Mouse (Mus musculus) megakaryocyte, adult 5-6 weeks (primary cell): ENCODE measurements around the gene Cyp27b1. TPM values are rescaled to one million over a fixed set of nuclear protein-coding genes. Genes with fewer than 3 reads are reported as not detected.

Experiments
- ATAC-seq: 2 replicates; pipeline ENCODE4 v1.8.0; 2016; ENCODE audit warnings: mild to moderate bottlenecking, inconsistent platforms; ENCODE audit not compliant: poor library complexity, severe bottlenecking
- total RNA-seq, 2 experiments: library from RNA; stranded (forward) in 1 of 2; stranded (reverse) in 1 of 2; fragments of 153-499, 151-499 nt in 1 of 2; fragments of 221-1000, 200-1000 nt in 1 of 2; gene quantifications; 2 replicates each; pipeline versions ENCODE4 v1.2.3 to v1.2.4; 2015 to 2017

Cyp27b1 gene
- total RNA-seq, 2 experiments from 2014 or later: not detected

- no peak for ATAC-seq
Measured at GRCm38 (mm10) chr10:127085052-127085451, 37.0 kb downstream of the Cyp27b1 start.

DNA sequence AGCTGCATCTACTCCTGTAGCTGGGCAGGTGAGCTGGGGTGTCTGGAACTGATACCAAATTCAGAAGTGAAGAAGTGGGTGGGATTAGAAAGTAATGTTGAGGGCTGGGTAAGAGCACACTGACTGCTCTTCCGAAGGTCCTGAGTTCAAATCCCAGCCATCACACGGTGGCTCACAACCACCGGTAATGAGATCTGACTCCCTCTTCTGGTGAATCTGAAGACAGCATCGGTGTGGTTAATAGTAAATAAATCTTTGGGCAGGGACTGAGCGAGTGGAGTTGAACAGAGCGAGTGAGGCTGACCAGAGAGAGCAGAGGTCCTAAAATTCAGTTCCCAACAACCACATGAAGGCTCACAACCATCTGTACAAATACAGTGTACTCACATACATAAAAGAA, 37.6 kb downstream of the Cyp27b1 start:
- ATAC-seq: no peak

DNA sequence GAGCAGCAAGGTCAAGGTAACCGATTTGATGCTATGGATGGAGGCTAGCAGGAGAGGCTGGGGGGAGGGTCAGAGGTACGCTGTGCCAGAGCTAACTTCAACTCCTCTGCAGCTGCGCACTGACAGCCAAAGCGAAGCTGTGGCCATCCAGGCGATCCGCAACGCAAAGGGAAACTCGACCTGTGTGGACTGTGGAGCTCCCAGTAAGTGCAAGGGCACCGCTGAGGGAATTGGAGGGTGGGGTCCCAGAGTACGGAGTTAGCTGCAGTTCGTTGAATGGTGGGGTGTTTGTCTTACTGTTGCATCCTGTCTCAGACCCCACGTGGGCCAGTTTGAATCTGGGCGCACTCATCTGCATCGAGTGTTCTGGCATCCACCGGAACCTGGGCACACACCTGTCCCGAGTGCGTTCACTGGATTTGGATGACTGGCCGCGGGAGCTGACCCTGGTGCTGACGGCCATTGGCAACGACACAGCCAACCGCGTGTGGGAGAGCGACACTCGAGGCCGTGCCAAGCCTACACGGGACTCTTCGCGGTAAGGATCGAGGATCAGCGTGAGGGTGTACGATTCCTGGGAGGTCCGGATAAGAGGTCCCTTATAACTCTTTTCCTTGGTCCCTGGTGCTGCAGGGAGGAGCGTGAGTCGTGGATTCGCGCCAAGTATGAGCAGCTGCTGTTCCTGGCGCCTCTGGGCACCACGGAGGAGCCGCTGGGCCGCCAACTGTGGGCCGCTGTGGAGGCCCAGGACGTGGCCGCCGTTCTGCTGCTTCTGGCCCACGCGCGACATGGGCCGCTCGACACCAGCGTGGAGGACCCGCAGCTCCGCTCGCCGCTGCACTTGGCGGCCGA, 42.7 kb downstream of the Cyp27b1 start:
- ATAC-seq: no peak

DNA sequence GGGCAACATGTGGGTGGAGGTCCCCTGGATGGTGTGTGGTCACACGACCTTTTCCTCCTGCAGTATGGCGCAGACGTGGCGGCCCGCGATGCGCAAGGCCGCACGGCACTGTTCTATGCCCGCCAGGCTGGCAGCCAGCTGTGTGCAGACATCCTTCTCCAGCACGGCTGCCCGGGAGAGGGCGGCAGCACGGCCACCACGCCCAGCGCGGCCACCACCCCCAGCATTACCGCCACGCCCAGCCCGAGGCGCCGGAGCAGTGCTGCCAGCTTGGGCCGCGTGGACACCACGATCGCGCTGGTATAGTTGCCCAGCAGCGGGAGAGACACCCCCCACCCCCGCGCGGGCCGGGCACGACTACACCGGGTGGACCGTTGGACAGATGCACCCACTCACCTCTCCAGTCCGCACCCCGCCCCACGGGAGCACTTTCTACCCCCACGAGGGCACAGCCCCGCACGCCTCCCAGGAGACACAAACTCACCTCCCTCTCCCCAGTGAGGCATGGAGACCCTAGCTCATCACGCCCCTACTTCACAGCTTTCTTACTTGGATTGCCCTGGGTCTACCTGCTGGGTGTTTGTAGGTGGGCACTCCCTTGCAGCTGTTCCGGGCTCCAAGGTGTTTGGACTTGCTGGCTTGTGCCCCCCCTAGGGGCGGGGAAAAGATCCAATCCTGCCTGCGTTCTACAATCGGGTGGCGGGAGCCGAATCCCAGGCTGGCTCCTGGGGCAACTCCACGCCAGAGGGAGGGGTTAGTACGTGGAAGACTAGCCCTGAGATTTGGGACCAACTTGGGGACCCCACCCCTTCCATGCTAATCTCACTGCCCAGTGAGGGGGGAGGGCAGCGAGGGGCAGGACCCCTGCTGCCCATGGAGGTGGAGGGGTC, 43.7 kb downstream of the Cyp27b1 start:
- ATAC-seq: no peak

- no peak for ATAC-seq
Measured at GRCm38 (mm10) chr10:127092742-127093141, 44.7 kb downstream of the Cyp27b1 start.

DNA sequence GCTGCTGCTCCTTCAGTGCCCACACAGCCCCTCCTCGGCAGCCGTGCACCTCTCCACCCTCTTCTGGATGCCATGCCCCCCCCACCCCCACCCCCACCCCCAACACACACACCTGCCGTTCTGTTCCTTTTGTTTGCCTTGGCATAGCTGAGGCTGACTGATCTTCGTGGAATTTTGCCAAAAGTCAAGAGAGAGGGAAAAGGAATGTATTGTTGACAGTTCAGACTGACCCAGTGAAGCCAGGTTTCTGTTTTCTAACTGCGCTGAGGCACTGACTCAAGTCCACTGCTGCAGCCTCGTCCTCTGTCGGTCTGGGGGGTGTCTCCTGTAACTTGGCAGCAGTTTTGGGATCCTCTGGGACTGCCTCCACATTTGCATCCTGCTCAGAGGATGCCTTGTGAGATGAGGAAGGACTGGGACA, 46.3 kb downstream of the Cyp27b1 start:
- no peak for ATAC-seq

DNA sequence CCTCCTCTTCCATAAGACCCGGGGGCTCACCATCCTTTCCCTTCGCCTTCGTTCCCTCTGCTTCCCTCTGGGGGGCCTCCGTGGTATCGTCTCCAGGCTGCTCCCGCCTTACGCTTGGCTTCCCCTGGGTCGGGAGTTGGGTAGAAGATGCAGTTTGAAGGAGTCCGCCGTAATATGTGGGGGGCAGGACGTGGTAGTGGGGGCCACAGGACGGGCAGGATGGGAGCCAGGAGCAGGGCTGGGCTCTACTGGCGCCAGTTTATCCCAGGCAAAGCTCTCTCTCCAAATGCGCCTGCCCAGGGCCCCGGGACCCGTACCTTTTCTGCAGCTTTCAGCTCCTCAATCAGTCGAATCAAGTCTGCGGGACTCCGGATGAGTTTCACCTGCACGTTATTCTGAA, 50.5 kb downstream of the Cyp27b1 start:
- no peak for ATAC-seq

GRCm38 (mm10) chr10:127099191-127099590, 51.1 kb downstream of the Cyp27b1 start:
- ATAC-seq: no peak

DNA sequence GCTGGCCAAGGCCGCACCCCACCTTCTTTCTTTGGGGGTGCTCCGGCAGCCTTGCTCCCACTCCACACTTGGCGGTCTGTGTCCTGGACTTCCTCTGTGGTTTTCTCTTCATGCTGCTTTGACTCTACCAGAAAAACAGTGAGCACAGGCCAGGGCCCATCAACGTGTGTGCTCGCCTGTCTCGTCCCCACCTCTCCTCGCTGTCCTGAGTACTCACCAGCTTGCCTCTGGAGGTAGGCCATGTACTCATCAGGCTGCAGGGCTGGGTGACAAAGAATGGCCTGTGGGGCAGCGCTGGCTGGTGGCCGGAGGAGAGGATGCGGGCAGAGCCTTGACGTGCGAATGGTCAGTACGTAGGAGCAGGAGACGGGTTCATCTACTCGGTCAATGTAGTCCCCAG, 51.8 kb downstream of the Cyp27b1 start:
- ATAC-seq: peak; percentile 14; the same call in 1 of the 2 replicates

DNA sequence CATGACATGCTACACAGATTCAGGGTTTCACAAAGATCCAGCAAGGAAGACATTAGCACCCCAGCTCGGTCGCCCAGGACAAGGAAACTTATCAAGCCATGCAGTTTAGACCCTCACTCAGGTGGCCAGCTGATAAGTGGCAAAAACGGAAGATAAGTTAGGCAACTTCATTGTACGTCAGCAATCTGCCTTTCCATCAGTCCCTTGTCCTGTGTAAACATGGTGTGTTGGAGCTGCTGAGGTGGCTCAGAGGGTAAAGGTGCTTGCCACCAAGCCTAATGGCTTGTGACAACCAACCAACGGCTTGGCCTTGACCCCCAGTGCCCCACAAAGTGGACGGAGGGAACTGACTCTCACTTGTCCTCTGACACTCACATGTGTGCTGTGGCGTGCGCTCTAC, 52.4 kb downstream of the Cyp27b1 start:
- peak; percentile 30 for ATAC-seq

DNA sequence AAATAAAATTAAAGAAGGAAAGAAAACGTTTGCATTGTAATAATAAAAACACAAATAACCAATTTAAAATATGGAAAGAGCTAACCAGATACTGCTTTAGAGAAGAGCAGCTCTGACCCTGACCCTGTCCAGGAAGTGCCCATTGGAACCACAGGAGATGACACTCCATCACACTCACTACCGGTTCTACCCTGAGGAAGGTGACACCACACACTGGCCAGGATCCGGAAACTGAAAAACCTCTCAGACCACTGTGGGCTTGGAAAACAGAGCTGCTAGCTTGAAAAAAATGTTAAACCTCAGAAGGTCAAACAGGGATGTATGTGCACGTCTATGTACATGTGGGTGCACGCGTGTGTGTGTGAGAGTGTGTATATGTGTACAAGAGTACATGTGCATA, 53.1 kb downstream of the Cyp27b1 start:
- peak; percentile 58 for ATAC-seq

Other genes starting within 250 kb of the Cyp27b1 start
- gene Atp23, start 146.9 kb upstream of the Cyp27b1 start, total RNA-seq (2015): 7.0 and 8.6 TPM in 2 replicates
- 3.5 and 5.1 TPM in 2 replicates for gene Atp23, start 146.9 kb upstream of the Cyp27b1 start, total RNA-seq (2017)
- 73.2 and 75.2 TPM in 2 replicates for gene Ctdsp2, start 69.5 kb upstream of the Cyp27b1 start, total RNA-seq (2015)
- 38.0 and 41.9 TPM in 2 replicates for gene Ctdsp2, start 69.5 kb upstream of the Cyp27b1 start, total RNA-seq (2017)
- 0.07 TPM in 1 of 2 replicates, not detected in the other for gene Avil, start 47.5 kb upstream of the Cyp27b1 start, total RNA-seq (2015)
- 0.04 and 0.16 TPM in 2 replicates for gene Avil, start 47.5 kb upstream of the Cyp27b1 start, total RNA-seq (2017)
- gene Tsfm, start 17.4 kb upstream of the Cyp27b1 start, total RNA-seq (2015): 17.4 and 25.7 TPM in 2 replicates
- gene Tsfm, start 17.4 kb upstream of the Cyp27b1 start, total RNA-seq (2017): 17.1 and 21.0 TPM in 2 replicates
- gene Mettl1, start 6.8 kb upstream of the Cyp27b1 start, total RNA-seq (2015): 4.2 and 5.4 TPM in 2 replicates
- 3.5 and 8.9 TPM in 2 replicates for gene Mettl1, start 6.8 kb upstream of the Cyp27b1 start, total RNA-seq (2017)
- gene Eef1akmt3, start 6.7 kb upstream of the Cyp27b1 start, total RNA-seq (2015): not detected in 2 replicates
- 0.08 TPM in 1 of 2 replicates, not detected in the other for gene Eef1akmt3, start 6.7 kb upstream of the Cyp27b1 start, total RNA-seq (2017)
- gene March9, start 11.9 kb downstream of the Cyp27b1 start, total RNA-seq (2015): 0.04 TPM in 1 of 2 replicates, not detected in the other
- 0.22 and 0.37 TPM in 2 replicates for gene March9, start 11.9 kb downstream of the Cyp27b1 start, total RNA-seq (2017)
- 276 and 285 TPM in 2 replicates for gene Cdk4, start 15.3 kb downstream of the Cyp27b1 start, total RNA-seq (2015)
- gene Cdk4, start 15.3 kb downstream of the Cyp27b1 start, total RNA-seq (2017): 174 and 258 TPM in 2 replicates
- 70.0 and 82.5 TPM in 2 replicates for gene Tspan31, start 22.0 kb downstream of the Cyp27b1 start, total RNA-seq (2015)
- 61.6 and 62.5 TPM in 2 replicates for gene Tspan31, start 22.0 kb downstream of the Cyp27b1 start, total RNA-seq (2017)
- 4.1 and 8.3 TPM in 2 replicates for gene Agap2, start 27.0 kb downstream of the Cyp27b1 start, total RNA-seq (2015)
- gene Agap2, start 27.0 kb downstream of the Cyp27b1 start, total RNA-seq (2017): 32.5 and 35.4 TPM in 2 replicates
- gene Os9, start 72.9 kb downstream of the Cyp27b1 start, total RNA-seq (2015): 39.9 and 42.3 TPM in 2 replicates
- gene Os9, start 72.9 kb downstream of the Cyp27b1 start, total RNA-seq (2017): 170 and 195 TPM in 2 replicates
- gene B4galnt1, start 117.0 kb downstream of the Cyp27b1 start, total RNA-seq (2015): 113 TPM in 2 replicates
- gene B4galnt1, start 117.0 kb downstream of the Cyp27b1 start, total RNA-seq (2017): 67.7 and 75.5 TPM in 2 replicates
- gene Slc26a10, start 132.4 kb downstream of the Cyp27b1 start, total RNA-seq (2015): 0.91 TPM in 1 of 2 replicates, not detected in the other
- 0.22 and 0.53 TPM in 2 replicates for gene Slc26a10, start 132.4 kb downstream of the Cyp27b1 start, total RNA-seq (2017)
- 0.16 TPM in 1 of 2 replicates, not detected in the other for gene Arhgef25, start 141.8 kb downstream of the Cyp27b1 start, total RNA-seq (2015)
- 0.41 and 1.0 TPM in 2 replicates for gene Arhgef25, start 141.8 kb downstream of the Cyp27b1 start, total RNA-seq (2017)
- 8.2 and 9.2 TPM in 2 replicates for gene Dtx3, start 147.5 kb downstream of the Cyp27b1 start, total RNA-seq (2015)
- gene Dtx3, start 147.5 kb downstream of the Cyp27b1 start, total RNA-seq (2017): 4.5 and 9.1 TPM in 2 replicates
- gene Pip4k2c, start 163.3 kb downstream of the Cyp27b1 start, total RNA-seq (2015): 9.6 and 12.0 TPM in 2 replicates
- gene Pip4k2c, start 163.3 kb downstream of the Cyp27b1 start, total RNA-seq (2017): 13.2 and 17.8 TPM in 2 replicates
- gene Kif5a, start 215.1 kb downstream of the Cyp27b1 start, total RNA-seq (2015): 0.85 and 0.93 TPM in 2 replicates
- gene Kif5a, start 215.1 kb downstream of the Cyp27b1 start, total RNA-seq (2017): 0.70 and 0.94 TPM in 2 replicates
- 78.9 and 82.6 TPM in 2 replicates for gene Dctn2, start 218.1 kb downstream of the Cyp27b1 start, total RNA-seq (2015)
- 90.1 and 96.4 TPM in 2 replicates for gene Dctn2, start 218.1 kb downstream of the Cyp27b1 start, total RNA-seq (2017)
- gene Mbd6, start 240.8 kb downstream of the Cyp27b1 start, total RNA-seq (2015): 40.4 and 48.4 TPM in 2 replicates
- gene Mbd6, start 240.8 kb downstream of the Cyp27b1 start, total RNA-seq (2017): 5.6 and 8.9 TPM in 2 replicates